10 mouse cellular contexts compared by ENCODE assay signal in genomic region chr8:121952800-121953199, GRCm38 (mm10). TPM values are rescaled to one million over a fixed set of nuclear protein-coding genes. Genes with fewer than 3 reads are reported as not detected.
DNase-seq lines count a peak whose midpoint lies in the region; ATAC-seq and TF ChIP-seq lines count a peak whose summit lies in the region.
"Had no signal": no experiment of that assay in that cellular context is flagged by ENCODE, and none has a peak within 500 bp of the region (broad histone marks: within the 10 kb centered on the region; RNA-seq: fewer than 3 reads in every experiment).

No protein-coding gene starts in this region.

- peaks cover 7% of the 10 kb centered on the region for H3K36me3 ChIP-seq in heart, embryonic 16.5 days (ENCODE audit: control insufficient read depth, insufficient read depth)
- peaks cover 44% of the 10 kb centered on the region for H3K36me3 ChIP-seq in G1E (replicated peaks)
- H3K36me3 ChIP-seq in liver, embryonic 13.5 days: peaks cover 48% of the 10 kb centered on the region

- peaks cover 55% of the 10 kb centered on the region for H3K4me1 ChIP-seq in heart, embryonic 16.5 days (ENCODE audit: control insufficient read depth, insufficient read depth, low read length)
- H3K4me1 ChIP-seq in G1E (ENCODE audit: insufficient read depth, low read depth, low read length): peaks cover 84% of the 10 kb centered on the region
- H3K4me1 ChIP-seq in liver, embryonic 13.5 days (replicated peaks): peaks cover 84% of the 10 kb centered on the region

- no peaks in the 10 kb centered on the region for H3K9me3 ChIP-seq in heart, embryonic 16.5 days (replicated peaks; ENCODE audit: control insufficient read depth, low read length)
- no peaks in the 10 kb centered on the region for H3K9me3 ChIP-seq in G1E (replicated peaks)
- H3K9me3 ChIP-seq in liver, embryonic 13.5 days (replicated peaks): no peaks in the 10 kb centered on the region

- DNase-seq in heart, adult 9 months (ENCODE audit: low spot score in 2 of 2): no peak
- DNase-seq in G1E (ENCODE audit: low spot score): no peak
- no peak for DNase-seq in liver, embryonic 13.5 days
- no peak for DNase-seq in thymus, postnatal 0 days (ENCODE audit: low spot score)
- DNase-seq in left cerebral cortex, postnatal 14 days (ENCODE audit: low spot score in 2 of 2): no peak
- no peak for DNase-seq in layer of hippocampus, postnatal 14 days (ENCODE audit: low spot score in 2 of 2)
- DNase-seq: thymus, adult 18-20 months had no signal

- H3K4me3 ChIP-seq in heart, embryonic 16.5 days (ENCODE audit: low read length): no peak overlapping the region
- H3K4me3 ChIP-seq in G1E (ENCODE audit: low read depth, low read length): peak overlapping the region; percentile 63; the same call in 1 of the 2 replicates
- peak overlapping the region; percentile 91 for H3K4me3 ChIP-seq in liver, embryonic 13.5 days (replicated peaks)

- intact Hi-C loops in left cerebral cortex, postnatal 14 days (cut with DNase I): no loop called here

- H3K27me3 ChIP-seq in heart, embryonic 16.5 days (ENCODE audit: control insufficient read depth, insufficient read depth, low read length): no peaks in the 10 kb centered on the region
- H3K27me3 ChIP-seq in G1E (ENCODE audit: insufficient read depth, low read length): no peaks in the 10 kb centered on the region
- H3K27me3 ChIP-seq in liver, embryonic 13.5 days: no peaks in the 10 kb centered on the region
- H3K27me3 ChIP-seq: Patski had no signal

- no peak for ATAC-seq in heart, embryonic 16.5 days (replicated peaks; ENCODE audit: extremely low read depth, insufficient read depth, low FRiP score)
- ATAC-seq in G1E (ENCODE audit: extremely low read depth, insufficient number of reproducible peaks, low FRiP score, poor library complexity, severe bottlenecking): no peak
- 0 out of 2 replicates have a peak, but pooled peaks have one; percentile 3 for ATAC-seq in granulocyte monocyte progenitor cell, adult 5-6 weeks (replicated peaks; ENCODE audit: poor library complexity, severe bottlenecking)
- ATAC-seq in liver, embryonic 13.5 days (ENCODE audit: low read depth): no peak
- ATAC-seq: Patski had no signal

- 88% methylated on average over 7 of the region's 7 CpGs for WGBS in heart, embryonic 16.5 days
- 66% methylated on average over 7 of the region's 7 CpGs for WGBS in liver, embryonic 13.5 days (ENCODE audit: insufficient replicate concordance)

- no peak for TF ChIP-seq CTCF in G1E (IDR thresholded peaks at IDR 0.05; ENCODE audit: low read depth, low read length)

- H3K9ac ChIP-seq in heart, embryonic 16.5 days (ENCODE audit: low read length): no peak overlapping the region
- peak overlapping the region; percentile 99; the same call in 1 of the 2 replicates for H3K9ac ChIP-seq in liver, embryonic 13.5 days

- peak overlapping the region; percentile 94; the same call in 1 of the 2 replicates for H3K4me2 ChIP-seq in heart, embryonic 16.5 days (ENCODE audit: low read depth, low read length)
- peak overlapping the region; percentile 93 for H3K4me2 ChIP-seq in liver, embryonic 13.5 days

- H3K27ac ChIP-seq in heart, embryonic 16.5 days (ENCODE audit: low read length): no peak overlapping the region
- peak overlapping the region; percentile 97; the same call in 1 of the 2 replicates for H3K27ac ChIP-seq in liver, embryonic 13.5 days

RNA-seq across cellular contexts. Expression of gene Banp, which starts 3.2 kb away (rescaled TPM):
- polyA plus RNA-seq in heart, embryonic 16.5 days (2015; fragmentation: Nextera tagmentation; extraction: Ambion mirVana): 31.2 and 33.1 TPM in 2 replicates
- total RNA-seq in G1E (2014; fragmentation: Nextera tagmentation) (35.7 and 43.5 TPM in 2 replicates), G1E (2017) (42.5 and 46.6 TPM in 2 replicates)
- 49.1 and 50.7 TPM in 2 replicates for polyA plus RNA-seq in G1E (2012)
- total RNA-seq in granulocyte monocyte progenitor cell, adult 5-6 weeks (2014; fragmentation: Nextera tagmentation): 12.9 and 16.4 TPM in 2 replicates
- 19.3 and 31.1 TPM in 2 replicates for total RNA-seq in granulocyte monocyte progenitor cell, adult 5-6 weeks (2017)
- polyA plus RNA-seq in liver, embryonic 13.5 days (2015; fragmentation: Nextera tagmentation; extraction: Ambion mirVana): 14.5 and 18.1 TPM in 2 replicates
- 29.4 and 38.9 TPM in 2 replicates for polyA plus RNA-seq in thymus, postnatal 0 days (2015; fragmentation: Nextera tagmentation; extraction: Ambion mirVana)
- 10 to 100 TPM; 27.4 to 38.5 TPM for total RNA-seq in left cerebral cortex, postnatal 14 days (2021)
- 10 to 100 TPM; 27.1 to 43.0 TPM for total RNA-seq in layer of hippocampus, postnatal 14 days (2021)

RNA-seq across cellular contexts. Expression of gene Car5a, which starts 8.1 kb away (rescaled TPM):
- polyA plus RNA-seq in heart, embryonic 16.5 days (2015; fragmentation: Nextera tagmentation; extraction: Ambion mirVana): not detected in 2 replicates
- total RNA-seq in G1E (2014; fragmentation: Nextera tagmentation) (0.68 and 1.4 TPM in 2 replicates), G1E (2017) (0.16 TPM in 1 of 2 replicates, not detected in the other)
- 0.41 and 0.57 TPM in 2 replicates for polyA plus RNA-seq in G1E (2012)
- total RNA-seq in granulocyte monocyte progenitor cell, adult 5-6 weeks (2014; fragmentation: Nextera tagmentation): not detected in 2 replicates
- total RNA-seq in granulocyte monocyte progenitor cell, adult 5-6 weeks (2017): not detected in 2 replicates
- polyA plus RNA-seq in liver, embryonic 13.5 days (2015; fragmentation: Nextera tagmentation; extraction: Ambion mirVana): 0.88 and 1.1 TPM in 2 replicates
- 0.13 and 0.22 TPM in 2 replicates for polyA plus RNA-seq in thymus, postnatal 0 days (2015; fragmentation: Nextera tagmentation; extraction: Ambion mirVana)
- under 1 TPM in 1 of 2 experiments, not detected in 1; 0.29 TPM for total RNA-seq in left cerebral cortex, postnatal 14 days (2021)
- total RNA-seq in layer of hippocampus, postnatal 14 days (2021): not detected
- polyA plus RNA-seq: Patski had no signal

RNA-seq across cellular contexts. Expression of gene Slc7a5, which starts 45.3 kb away (rescaled TPM):
- 14.4 TPM in 2 replicates for polyA plus RNA-seq in heart, embryonic 16.5 days (2015; fragmentation: Nextera tagmentation; extraction: Ambion mirVana)
- total RNA-seq in G1E (2014; fragmentation: Nextera tagmentation) (88.8 and 141 TPM in 2 replicates), G1E (2017) (32.5 and 32.6 TPM in 2 replicates)
- 92.9 and 127 TPM in 2 replicates for polyA plus RNA-seq in G1E (2012)
- 63.5 and 63.6 TPM in 2 replicates for total RNA-seq in granulocyte monocyte progenitor cell, adult 5-6 weeks (2014; fragmentation: Nextera tagmentation)
- 22.8 and 29.4 TPM in 2 replicates for total RNA-seq in granulocyte monocyte progenitor cell, adult 5-6 weeks (2017)
- 32.2 and 37.5 TPM in 2 replicates for polyA plus RNA-seq in liver, embryonic 13.5 days (2015; fragmentation: Nextera tagmentation; extraction: Ambion mirVana)
- 15.0 and 16.7 TPM in 2 replicates for polyA plus RNA-seq in thymus, postnatal 0 days (2015; fragmentation: Nextera tagmentation; extraction: Ambion mirVana)
- 100 to 1,000 TPM; 114 to 130 TPM for total RNA-seq in left cerebral cortex, postnatal 14 days (2021)
- total RNA-seq in layer of hippocampus, postnatal 14 days (2021): 100 to 1,000 TPM; 133 to 140 TPM
